Mouse (Mus musculus) ES-E14 (cell line): Measurements from ENCODE around the gene Wipf1.

Experiments used
- CHD2 ChIP-seq: IDR thresholded peaks from 2 replicates; pipeline ENCODE4 v1.6.1; 2014; ENCODE audit warnings: mild to moderate bottlenecking, low read depth, low read length, inconsistent platforms
- HCFC1 ChIP-seq: IDR thresholded peaks from 2 replicates; pipeline ENCODE4 v1.6.1; 2012; ENCODE audit warnings: low read length, inconsistent platforms, borderline replicate concordance; ENCODE audit not compliant: insufficient read depth
- MAFK ChIP-seq: IDR thresholded peaks from 2 replicates; pipeline ENCODE4 v1.6.1; 2014; ENCODE audit warnings: mild to moderate bottlenecking, low read depth, low read length, inconsistent platforms; ENCODE audit not compliant: insufficient read depth
- ZC3H11A ChIP-seq: IDR thresholded peaks from 2 replicates; pipeline ENCODE4 v1.6.1; 2012; ENCODE audit warnings: low read depth, mild to moderate bottlenecking, inconsistent platforms, low read length, borderline replicate concordance
- ZNF384 ChIP-seq: IDR thresholded peaks from 2 replicates; pipeline ENCODE4 v1.6.1; 2012; ENCODE audit warnings: low read depth, low read length, inconsistent platforms

- TF ChIP-seq ZNF384 = no peak
- TF ChIP-seq CHD2 = no peak
- no peak for TF ChIP-seq ZC3H11A
- no peak for TF ChIP-seq HCFC1
- TF ChIP-seq MAFK = no peak
Measured at GRCm38 (mm10) chr2:73379656-73380055, 149.9 kb downstream of the Wipf1 start.
